Mouse (Mus musculus) spleen, adult 18-20 months (tissue): ENCODE measurements around the gene Fcna.

Experiments used
- DNase-seq, 2 experiments: peaks; one replicate each; pipeline ENCODE4 v3.0.0; 2022; ENCODE audit warnings: mixed read lengths in 2 of 2

Fcna gene

GRCm38 (mm10) chr2:25607761-25608622 is 19.8 kb downstream of the Fcna start, which contains the start of gene Rabl6:
Gene Rabl6 (minus strand): TSS chr2:25608521.
- DNase-seq: peak; percentile 75 to 86

- no peak for DNase-seq
These were observed 25.3 kb downstream of the Fcna start for GRCm38 (mm10) chr2:25602526-25602925.

DNA sequence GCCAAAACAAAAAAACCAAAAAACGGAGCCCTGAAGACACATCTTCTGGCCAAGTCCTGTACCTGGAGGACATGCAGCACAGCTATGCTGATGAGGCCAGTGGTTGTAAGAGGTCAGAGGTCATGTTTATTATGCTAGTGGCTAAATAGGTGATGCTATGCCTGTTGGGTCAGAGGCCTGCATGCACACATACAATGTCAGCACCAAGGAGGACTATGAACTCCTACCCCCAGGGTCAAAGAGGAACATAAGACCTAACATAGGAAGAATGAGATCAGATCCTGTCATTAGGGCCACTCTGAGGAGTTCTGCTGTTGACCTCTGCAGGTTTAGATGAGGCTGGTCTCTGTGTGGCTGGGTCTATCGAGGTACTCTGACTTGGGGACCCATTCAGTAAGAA is 27.8 kb downstream of the Fcna start:
- no peak for DNase-seq

GRCm38 (mm10) chr2:25598749-25599148 is 29.1 kb downstream of the Fcna start:
- no peak for DNase-seq

DNA sequence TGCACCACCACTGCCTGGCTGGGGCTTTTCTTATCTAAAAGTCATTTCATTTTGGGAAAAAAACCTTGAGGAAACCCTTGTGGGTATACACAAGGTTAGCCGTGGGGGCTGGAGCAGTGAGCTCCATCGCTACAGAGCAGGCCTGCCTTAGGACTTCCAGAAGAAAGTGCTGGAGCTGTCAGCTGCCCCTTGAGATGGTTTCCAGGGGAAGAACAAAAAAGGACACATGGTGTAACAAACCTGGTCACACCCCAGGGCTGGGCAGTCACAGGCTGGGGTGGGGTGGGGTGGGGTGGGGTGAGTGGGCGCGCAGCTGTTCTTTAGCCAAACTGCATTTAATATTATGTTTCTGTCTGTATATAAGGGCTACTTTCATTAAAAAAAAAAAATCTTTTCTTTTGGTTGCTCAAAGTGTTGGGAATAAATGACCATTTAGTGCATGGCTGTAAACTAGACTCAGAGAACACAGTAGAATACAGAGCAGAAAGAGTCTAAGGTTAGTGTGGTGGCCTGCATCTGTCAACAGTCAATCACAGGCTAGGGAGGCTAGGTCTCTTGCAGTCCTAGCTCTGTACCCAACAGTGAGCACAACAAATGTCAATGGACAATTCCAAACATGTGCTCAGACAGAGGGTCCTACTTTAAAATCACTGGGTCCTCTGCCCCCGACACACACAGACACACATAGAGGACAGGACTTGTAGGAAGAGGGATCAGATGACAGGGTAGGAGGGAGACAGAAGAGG is 30.9 kb downstream of the Fcna start:
- no peak for DNase-seq

GRCm38 (mm10) chr2:25591863-25592262 is 36.0 kb downstream of the Fcna start:
- peak in 1 of 2 experiments; percentile 36 for DNase-seq

DNA sequence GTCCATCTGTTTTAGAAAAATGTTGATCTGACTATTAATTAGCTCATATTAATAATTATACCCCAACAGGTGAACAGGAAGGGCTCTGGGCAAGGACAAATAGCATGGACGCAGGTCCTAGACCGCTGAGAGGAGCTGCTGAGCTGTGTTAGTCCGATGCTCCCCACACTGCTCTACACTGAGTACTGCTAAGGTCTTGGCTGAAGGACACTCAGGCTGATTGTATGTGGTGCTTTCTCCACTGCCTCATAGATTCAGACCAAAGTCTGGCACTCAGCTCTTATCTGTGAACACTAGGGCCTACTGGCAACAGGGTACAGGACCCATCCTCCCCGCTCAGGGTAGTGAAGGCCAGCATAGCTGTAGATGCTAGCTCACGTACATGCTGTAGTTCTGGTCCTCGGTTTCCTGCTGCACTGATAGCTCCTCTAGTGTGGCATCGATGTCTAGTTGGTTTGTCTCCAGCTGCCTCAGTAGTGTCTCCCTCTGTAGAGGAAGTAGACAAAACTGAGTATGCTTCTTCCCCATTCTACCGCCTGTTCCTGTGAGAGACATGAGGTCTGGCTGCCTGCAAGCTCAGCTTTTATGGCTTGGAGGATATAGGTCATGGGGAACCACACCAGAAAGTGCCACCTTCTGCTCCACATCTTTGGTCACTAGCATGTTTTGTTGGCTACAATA is 39.5 kb downstream of the Fcna start:
- no peak for DNase-seq

- no peak for DNase-seq
These were observed 40.5 kb downstream of the Fcna start for GRCm38 (mm10) chr2:25587290-25587689.

DNA sequence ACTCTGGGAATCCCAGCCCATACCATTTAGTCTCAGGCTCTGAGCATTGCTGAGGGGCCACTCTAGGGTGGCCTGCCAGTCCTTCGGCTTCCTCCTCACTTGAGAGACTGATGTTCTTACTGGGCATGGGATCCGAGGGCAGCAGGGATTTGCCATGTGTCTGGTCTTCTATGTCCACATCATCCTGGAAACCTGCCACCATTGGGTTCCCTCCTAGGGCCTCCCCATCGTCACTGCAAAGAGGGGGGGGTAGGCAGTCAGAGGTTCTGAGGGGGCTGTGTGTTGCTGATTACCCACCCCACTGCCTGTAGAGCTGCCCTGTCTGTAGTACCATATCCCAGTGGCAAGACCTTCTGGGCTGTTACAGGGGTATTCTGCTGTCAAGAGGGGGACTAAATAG is 42.2 kb downstream of the Fcna start:
- no peak for DNase-seq

GRCm38 (mm10) chr2:25584856-25585255 is 43.0 kb downstream of the Fcna start:
- no peak for DNase-seq

GRCm38 (mm10) chr2:25584152-25584551 is 43.7 kb downstream of the Fcna start:
- no peak for DNase-seq

DNA sequence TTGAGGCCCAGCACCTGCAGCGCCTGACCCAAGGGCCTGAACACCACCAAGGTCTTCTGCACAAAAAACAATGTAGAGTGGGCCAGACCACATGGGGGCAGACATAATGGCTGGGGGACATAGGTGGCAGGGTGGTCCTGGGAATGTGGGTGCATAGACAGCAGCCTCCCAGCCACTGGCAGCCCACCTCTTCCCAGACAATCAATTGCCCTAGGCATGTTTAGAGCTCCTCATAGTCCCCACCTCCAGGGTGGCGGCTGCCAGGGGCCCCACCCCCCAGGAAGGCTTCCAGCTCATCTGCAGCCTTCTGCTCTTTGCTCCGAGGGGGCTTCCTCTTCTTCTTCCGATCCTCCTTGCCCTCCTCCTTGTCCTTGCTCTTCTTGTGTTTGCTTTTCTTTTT is 44.3 kb downstream of the Fcna start:
- no peak for DNase-seq

- no peak for DNase-seq
These were observed 44.7 kb downstream of the Fcna start for GRCm38 (mm10) chr2:25583120-25583481.

- DNase-seq: no peak
These were observed 45.2 kb downstream of the Fcna start for GRCm38 (mm10) chr2:25582466-25583119.

DNA sequence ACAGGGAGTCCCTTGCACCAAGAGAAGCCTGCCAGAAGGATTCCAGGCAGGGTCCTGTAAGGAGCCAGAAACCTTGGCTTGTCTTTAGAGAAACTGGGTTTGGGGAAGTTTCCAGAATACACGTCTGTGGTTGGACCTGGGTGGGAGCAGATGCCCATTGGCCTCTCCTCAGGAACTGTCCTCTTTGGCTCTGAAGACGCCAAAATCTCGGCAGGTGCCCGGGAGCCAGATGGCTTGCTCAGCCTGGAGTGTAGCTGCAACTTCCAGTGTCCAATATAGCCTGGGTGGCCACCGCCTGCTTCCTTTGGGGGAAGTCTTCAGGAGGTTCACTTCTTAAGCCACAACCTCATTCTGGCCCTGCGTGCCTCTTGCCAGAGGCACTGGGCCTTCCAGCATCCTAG is 45.9 kb downstream of the Fcna start:
- peak; percentile 8 to 19 for DNase-seq

DNA sequence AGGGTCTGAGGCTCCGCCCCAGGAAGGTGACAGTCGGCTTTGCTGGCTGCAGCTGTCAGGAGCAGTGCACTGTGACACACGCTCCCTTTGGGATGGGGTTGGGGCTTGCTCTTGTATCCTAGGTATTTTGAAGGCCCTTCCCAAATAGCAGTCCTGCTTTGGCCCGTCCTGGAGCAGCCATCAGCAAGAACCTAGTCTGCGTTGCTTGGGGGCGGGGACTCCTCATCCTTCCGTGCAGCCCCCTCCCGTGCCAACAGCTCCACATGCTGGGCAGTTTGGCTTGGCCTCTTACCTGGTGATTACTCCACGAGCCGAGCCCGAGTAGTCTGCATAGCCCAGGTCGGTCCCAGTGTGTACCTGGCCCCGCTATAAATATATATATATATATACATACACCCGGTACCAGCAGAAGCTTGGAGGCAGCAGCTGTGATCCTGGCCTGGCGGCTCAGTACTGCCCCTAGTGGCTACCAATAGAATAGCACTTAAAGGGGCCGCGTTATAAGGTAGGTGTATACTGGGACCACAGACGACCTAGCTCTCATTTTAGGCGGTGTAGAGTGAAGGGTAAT is 46.5 kb downstream of the Fcna start, which contains the start of gene Ajm1:
Ajm1 (minus strand) TSS at position 464 of the 571 bp plus-strand sequence.
- peak; percentile 33 to 57 for DNase-seq

GRCm38 (mm10) chr2:25580621-25581101 is 47.2 kb downstream of the Fcna start:
- DNase-seq: no peak

DNA sequence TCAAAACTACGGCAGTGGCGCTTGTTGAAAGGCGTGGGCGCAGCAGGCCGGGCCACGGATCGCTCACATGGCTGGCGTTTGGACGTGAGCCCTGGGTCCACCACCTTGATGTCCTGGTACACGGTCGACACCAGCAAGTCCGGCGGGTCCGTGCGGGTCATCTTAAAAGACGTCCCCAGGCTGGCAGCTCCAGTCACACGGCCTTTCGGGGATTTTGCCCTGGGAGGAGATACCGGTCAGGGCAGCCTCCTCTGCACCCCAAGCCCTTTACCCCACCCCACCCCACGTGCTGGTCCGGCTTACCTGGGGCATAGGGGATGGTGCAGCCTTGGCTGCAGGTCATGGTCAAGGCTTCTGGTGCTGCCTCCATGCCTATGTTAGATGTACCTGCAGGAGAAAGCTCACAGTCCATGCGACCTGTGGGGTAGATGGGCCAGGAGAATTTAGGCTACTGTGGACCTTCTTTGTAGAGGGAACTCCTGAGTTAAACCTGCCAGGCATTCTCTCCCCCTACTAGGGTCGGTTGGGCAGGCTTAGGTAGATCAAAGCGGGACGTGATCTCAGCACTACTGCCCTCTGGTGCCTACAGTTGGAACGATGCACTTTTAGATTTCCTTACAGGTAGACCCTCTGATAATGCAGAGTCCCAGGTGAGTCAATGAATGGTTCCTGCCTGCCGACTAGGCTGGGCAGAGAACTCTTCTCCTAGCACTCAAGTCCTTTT is 47.9 kb downstream of the Fcna start:
- peak; percentile 20 to 67 for DNase-seq

DNA sequence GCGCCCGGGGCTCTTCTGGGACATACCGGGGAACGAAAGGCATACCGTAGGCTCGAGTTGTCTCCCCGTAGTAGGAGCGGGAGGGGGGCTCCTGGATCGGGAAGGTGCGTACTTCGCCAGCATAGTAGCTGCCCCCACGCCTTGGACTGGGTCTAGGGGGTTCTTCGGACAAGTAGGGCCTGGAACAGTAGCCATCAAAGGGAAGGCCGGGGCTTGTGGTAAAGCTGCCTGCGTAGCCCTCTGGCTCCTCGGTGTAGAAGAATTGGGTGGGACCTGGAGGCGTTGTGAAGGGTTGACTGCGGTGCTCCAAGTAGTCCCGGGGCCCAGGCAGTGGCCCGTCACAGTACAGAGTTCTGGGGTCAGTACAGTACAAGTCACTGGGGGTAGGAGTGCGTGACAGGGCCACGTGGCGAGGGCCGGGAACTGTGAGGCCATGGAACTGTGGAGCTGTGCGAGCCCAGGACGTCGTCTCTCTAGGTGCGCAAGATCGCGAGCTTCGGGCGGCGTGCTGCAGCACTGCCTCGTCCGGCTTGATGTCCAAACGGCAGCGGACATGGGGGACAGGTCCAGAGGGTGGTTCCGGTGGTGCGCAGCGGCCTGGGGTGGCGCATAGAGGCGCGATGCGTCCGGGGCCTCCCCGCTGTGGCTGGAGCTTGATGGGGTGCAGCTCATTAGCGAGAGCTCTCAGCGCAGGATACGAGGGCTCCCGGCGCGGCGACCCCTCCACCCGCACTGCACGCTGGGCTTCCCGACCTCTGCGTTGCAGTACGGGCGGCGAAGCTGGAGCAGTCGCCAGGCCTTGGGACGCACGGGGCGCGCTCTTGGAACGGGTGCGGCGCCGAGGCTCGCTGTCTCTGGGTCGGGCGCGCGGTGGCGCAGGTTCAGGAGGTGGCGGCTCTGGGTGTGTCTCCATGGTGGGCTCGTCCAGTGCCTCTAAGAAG is 48.8 kb downstream of the Fcna start:
- peak; percentile 4 to 20 for DNase-seq
